Mouse (Mus musculus): Measurements from ENCODE around the gene Zfp986. TPM values are rescaled to one million over a fixed set of nuclear protein-coding genes. Genes with fewer than 3 reads are reported as not detected.
"Not testable (repeated sequence)": the region's sequence is repeated elsewhere in the genome, so short reads cannot be mapped to it uniquely, and the experiment has no call there.

The Zfp986 gene
- polyA plus RNA-seq (2016; fragmentation: Nextera tagmentation; extraction: Ambion mirVana) = not detected in 2 replicates

- not testable (repeated sequence) for H3K4me1 ChIP-seq; H3K36me3 ChIP-seq (replicated peaks); H3K27ac ChIP-seq (replicated peaks); DNase-seq (ENCODE audit: low spot score); H3K4me3 ChIP-seq; H3K27me3 ChIP-seq (replicated peaks; ENCODE audit: low read depth, poor library complexity, severe bottlenecking)
- peaks cover 12% of the 10 kb centered on the region for H3K9me3 ChIP-seq
- WGBS = 83% methylated on average over 3 of the region's 3 CpGs
These were observed at the start of gene Zfp986 for GRCm38 (mm10) chr4:145868494-145868893. Gene Zfp986 (plus strand): TSS chr4:145868794.

- H3K4me3 ChIP-seq; H3K27me3 ChIP-seq (replicated peaks; ENCODE audit: low read depth, poor library complexity, severe bottlenecking); H3K27ac ChIP-seq (replicated peaks); H3K9me3 ChIP-seq; H3K4me1 ChIP-seq; DNase-seq (ENCODE audit: low spot score); H3K36me3 ChIP-seq (replicated peaks): not testable (repeated sequence)
- WGBS = no CpG with 5 or more reads among the region's 2 CpGs
These were observed 48.6 kb upstream of the Zfp986 start for GRCm38 (mm10) chr4:145819946-145820345.

GRCm38 (mm10) chr4:145825606-145826005, 43.0 kb upstream of the Zfp986 start:
- not testable (repeated sequence) for H3K9me3 ChIP-seq; H3K4me3 ChIP-seq; H3K36me3 ChIP-seq (replicated peaks); H3K27me3 ChIP-seq (replicated peaks; ENCODE audit: low read depth, poor library complexity, severe bottlenecking); H3K4me1 ChIP-seq; DNase-seq (ENCODE audit: low spot score); H3K27ac ChIP-seq (replicated peaks)
- WGBS = 79% methylated on average over 4 of the region's 8 CpGs

GRCm38 (mm10) chr4:145831328-145832062, 37.1 kb upstream of the Zfp986 start:
- DNase-seq (ENCODE audit: low spot score); H3K4me3 ChIP-seq; H3K27ac ChIP-seq (replicated peaks); H3K36me3 ChIP-seq (replicated peaks); H3K27me3 ChIP-seq (replicated peaks; ENCODE audit: low read depth, poor library complexity, severe bottlenecking); H3K4me1 ChIP-seq: not testable (repeated sequence)
- H3K9me3 ChIP-seq = peaks cover 16% of the 10 kb centered on the region
- 92% methylated on average over 1 of the region's 14 CpGs for WGBS

GRCm38 (mm10) chr4:145836300-145836862, 32.2 kb upstream of the Zfp986 start:
- WGBS = 86% methylated on average over 8 of the region's 18 CpGs
- DNase-seq (ENCODE audit: low spot score) = not testable (repeated sequence)

GRCm38 (mm10) chr4:145836863-145837440, 31.6 kb upstream of the Zfp986 start:
- H3K4me1 ChIP-seq; H3K4me3 ChIP-seq; H3K36me3 ChIP-seq (replicated peaks); H3K27me3 ChIP-seq (replicated peaks; ENCODE audit: low read depth, poor library complexity, severe bottlenecking); H3K27ac ChIP-seq (replicated peaks): not testable (repeated sequence)
- peak; percentile 7 for DNase-seq (ENCODE audit: low spot score)
- WGBS = 65% methylated on average over 60 of the region's 75 CpGs
- H3K9me3 ChIP-seq = peaks cover 15% of the 10 kb centered on the region

More at GRCm38 (mm10) chr4:145836300-145836862, 32.2 kb upstream of the Zfp986 start:
- not testable (repeated sequence) for H3K36me3 ChIP-seq (replicated peaks); H3K27me3 ChIP-seq (replicated peaks; ENCODE audit: low read depth, poor library complexity, severe bottlenecking); H3K4me1 ChIP-seq; H3K27ac ChIP-seq (replicated peaks); H3K4me3 ChIP-seq
- H3K9me3 ChIP-seq = peaks cover 15% of the 10 kb centered on the region

GRCm38 (mm10) chr4:145846793-145847192, 21.8 kb upstream of the Zfp986 start:
- H3K9me3 ChIP-seq = peaks cover 15% of the 10 kb centered on the region; the same call in 1 of the 2 replicates
- not testable (repeated sequence) for H3K4me1 ChIP-seq; H3K27me3 ChIP-seq (replicated peaks; ENCODE audit: low read depth, poor library complexity, severe bottlenecking); H3K4me3 ChIP-seq; DNase-seq (ENCODE audit: low spot score); H3K36me3 ChIP-seq (replicated peaks); H3K27ac ChIP-seq (replicated peaks)

GRCm38 (mm10) chr4:145848183-145848890, 20.3 kb upstream of the Zfp986 start:
- 74% methylated on average over 4 of the region's 4 CpGs for WGBS
- H3K4me3 ChIP-seq, H3K4me1 ChIP-seq: not testable (repeated sequence)

GRCm38 (mm10) chr4:145848891-145849214, 19.7 kb upstream of the Zfp986 start:
- WGBS = 85% methylated on average over 3 of the region's 3 CpGs
- not testable (repeated sequence) for H3K27ac ChIP-seq (replicated peaks); DNase-seq (ENCODE audit: low spot score); H3K27me3 ChIP-seq (replicated peaks; ENCODE audit: low read depth, poor library complexity, severe bottlenecking); H3K36me3 ChIP-seq (replicated peaks); H3K4me3 ChIP-seq; H3K4me1 ChIP-seq
- H3K9me3 ChIP-seq = peaks cover 17% of the 10 kb centered on the region; the same call in 1 of the 2 replicates

More at GRCm38 (mm10) chr4:145848183-145848890, 20.3 kb upstream of the Zfp986 start:
- DNase-seq (ENCODE audit: low spot score); H3K27me3 ChIP-seq (replicated peaks; ENCODE audit: low read depth, poor library complexity, severe bottlenecking); H3K27ac ChIP-seq (replicated peaks); H3K36me3 ChIP-seq (replicated peaks): not testable (repeated sequence)
- peaks cover 17% of the 10 kb centered on the region; the same call in 1 of the 2 replicates for H3K9me3 ChIP-seq

GRCm38 (mm10) chr4:145851421-145851820, 17.2 kb upstream of the Zfp986 start:
- H3K27me3 ChIP-seq (replicated peaks; ENCODE audit: low read depth, poor library complexity, severe bottlenecking); H3K4me3 ChIP-seq; DNase-seq (ENCODE audit: low spot score); H3K4me1 ChIP-seq; H3K27ac ChIP-seq (replicated peaks); H3K36me3 ChIP-seq (replicated peaks): not testable (repeated sequence)
- peaks cover 17% of the 10 kb centered on the region; the same call in 1 of the 2 replicates for H3K9me3 ChIP-seq
- WGBS = 69% methylated on average over 8 of the region's 9 CpGs

- H3K9me3 ChIP-seq; H3K36me3 ChIP-seq (replicated peaks); H3K4me1 ChIP-seq; H3K27me3 ChIP-seq (replicated peaks; ENCODE audit: low read depth, poor library complexity, severe bottlenecking); DNase-seq (ENCODE audit: low spot score); H3K27ac ChIP-seq (replicated peaks); H3K4me3 ChIP-seq: not testable (repeated sequence)
- WGBS = 92% methylated on average over 7 of the region's 8 CpGs
These were observed 4.7 kb upstream of the Zfp986 start for GRCm38 (mm10) chr4:145863872-145864271.

All from embryonic facial prominence, embryonic 10.5 days (tissue).